Mouse (Mus musculus): ENCODE measurements around the gene Ppp2r3a. TPM values are rescaled to one million over a fixed set of nuclear protein-coding genes. Genes with fewer than 3 reads are reported as not detected.

The Ppp2r3a gene
- polyA plus RNA-seq, 1 experiment from 2014 or later, result 2.6 TPM

GRCm38 (mm10) chr9:101280867-101281266, 29.3 kb upstream of the Ppp2r3a start:
- WGBS (ENCODE audit: insufficient replicate concordance), result 87% methylated on average over 6 of the region's 6 CpGs
- no peak for ATAC-seq
- DNase-seq, result peak; percentile 6
- Histone ChIP-seq H3K9ac (replicated peaks) (no peak overlapping the region), H3K36me3 (replicated peaks; ENCODE audit: insufficient read depth, low read length) (no peaks in the 10 kb centered on the region), H3K4me1 (ENCODE audit: insufficient read depth) (no peaks in the 10 kb centered on the region), H3K27ac (ENCODE audit: low read depth) (no peak overlapping the region), H3K4me2 (ENCODE audit: low read depth, low read length) (no peak overlapping the region), H3K9me3 (ENCODE audit: low read length) (no peaks in the 10 kb centered on the region), H3K27me3 (ENCODE audit: insufficient read depth, low read length) (no peaks in the 10 kb centered on the region), H3K4me3 (ENCODE audit: low read depth, low read length) (no peak overlapping the region)
- TF ChIP-seq CTCF (IDR thresholded peaks at IDR 0.05; ENCODE audit: low read depth) (no peak), EP300 (IDR thresholded peaks at IDR 0.05; ENCODE audit: low read depth) (no peak)

DNA sequence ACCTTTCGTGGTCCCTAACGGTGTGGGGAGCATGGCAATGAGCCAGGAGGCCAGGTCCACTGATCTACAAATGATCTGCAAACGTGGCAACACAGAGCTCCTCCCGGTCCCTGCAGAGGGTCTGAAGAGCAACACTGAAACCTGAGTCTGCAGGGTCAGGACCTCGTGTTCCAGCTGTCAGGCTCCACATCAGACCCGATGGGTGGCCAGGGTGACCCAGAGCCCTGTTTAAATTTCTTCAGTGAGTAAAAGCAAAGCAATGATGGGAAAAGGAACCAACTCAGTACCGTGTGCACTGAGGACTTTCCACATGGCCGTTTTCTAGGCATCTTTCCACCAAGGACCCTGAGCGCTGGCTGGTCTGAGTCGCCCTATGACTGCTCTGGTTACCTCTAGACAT, 28.6 kb upstream of the Ppp2r3a start:
- Histone ChIP-seq H3K4me3 (ENCODE audit: low read depth, low read length) (no peak overlapping the region), H3K9ac (replicated peaks) (no peak overlapping the region), H3K36me3 (replicated peaks; ENCODE audit: insufficient read depth, low read length) (no peaks in the 10 kb centered on the region), H3K4me2 (ENCODE audit: low read depth, low read length) (no peak overlapping the region), H3K4me1 (ENCODE audit: insufficient read depth) (no peaks in the 10 kb centered on the region), H3K9me3 (ENCODE audit: low read length) (no peaks in the 10 kb centered on the region), H3K27me3 (ENCODE audit: insufficient read depth, low read length) (no peaks in the 10 kb centered on the region), H3K27ac (ENCODE audit: low read depth) (no peak overlapping the region)
- ATAC-seq, result no peak
- peak; percentile 12 for DNase-seq
- WGBS (ENCODE audit: insufficient replicate concordance), result 60% methylated on average over 10 of the region's 10 CpGs
- no peak for TF ChIP-seq EP300 (IDR thresholded peaks at IDR 0.05; ENCODE audit: low read depth)
- no peak for TF ChIP-seq CTCF (IDR thresholded peaks at IDR 0.05; ENCODE audit: low read depth)

DNA sequence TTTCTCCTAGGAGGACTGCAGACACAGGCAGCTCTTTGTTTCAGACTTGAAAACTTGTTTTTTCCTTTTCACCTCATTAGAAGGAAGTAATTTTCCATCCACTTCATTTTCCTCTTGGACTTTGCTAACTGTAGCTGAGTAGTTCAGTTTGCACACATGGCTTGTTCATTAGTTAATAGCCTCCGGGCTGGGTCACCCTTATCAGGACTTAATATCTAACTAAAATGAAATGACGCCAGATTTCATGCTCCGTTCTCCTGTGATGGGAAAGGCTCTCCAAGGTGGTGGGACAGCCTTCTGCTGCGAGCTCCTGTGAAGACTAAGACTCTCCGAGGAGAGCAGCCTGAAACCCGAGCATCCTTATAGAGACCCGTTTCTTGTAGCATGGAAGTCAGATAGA, 21.1 kb upstream of the Ppp2r3a start:
- H3K4me3 ChIP-seq (ENCODE audit: low read depth, low read length), result no peak overlapping the region
- H3K9me3 ChIP-seq (ENCODE audit: low read length), result no peaks in the 10 kb centered on the region
- no peak overlapping the region for H3K4me2 ChIP-seq (ENCODE audit: low read depth, low read length)
- no peaks in the 10 kb centered on the region for H3K4me1 ChIP-seq (ENCODE audit: insufficient read depth)
- H3K27me3 ChIP-seq (ENCODE audit: insufficient read depth, low read length), result no peaks in the 10 kb centered on the region
- ATAC-seq (no peak), DNase-seq (no peak)
- H3K9ac ChIP-seq (replicated peaks), result no peak overlapping the region
- H3K36me3 ChIP-seq (replicated peaks; ENCODE audit: insufficient read depth, low read length), result no peaks in the 10 kb centered on the region
- no peak overlapping the region for H3K27ac ChIP-seq (ENCODE audit: low read depth)
- no peak for TF ChIP-seq EP300 (IDR thresholded peaks at IDR 0.05; ENCODE audit: low read depth)
- TF ChIP-seq CTCF (IDR thresholded peaks at IDR 0.05; ENCODE audit: low read depth), result no peak
- WGBS (ENCODE audit: insufficient replicate concordance), result 73% methylated on average over 7 of the region's 7 CpGs

GRCm38 (mm10) chr9:101270020-101270419, 18.4 kb upstream of the Ppp2r3a start:
- H3K36me3 ChIP-seq (replicated peaks; ENCODE audit: insufficient read depth, low read length), result no peaks in the 10 kb centered on the region
- ATAC-seq, result no peak
- WGBS (ENCODE audit: insufficient replicate concordance), result 69% methylated on average over 5 of the region's 5 CpGs
- H3K4me3 ChIP-seq (ENCODE audit: low read depth, low read length), result no peak overlapping the region
- no peak overlapping the region for H3K4me2 ChIP-seq (ENCODE audit: low read depth, low read length)
- no peaks in the 10 kb centered on the region for H3K4me1 ChIP-seq (ENCODE audit: insufficient read depth)
- H3K9ac ChIP-seq (replicated peaks), result no peak overlapping the region
- DNase-seq, result no peak
- H3K9me3 ChIP-seq (ENCODE audit: low read length), result no peaks in the 10 kb centered on the region
- TF ChIP-seq CTCF (IDR thresholded peaks at IDR 0.05; ENCODE audit: low read depth), result no peak
- TF ChIP-seq EP300 (IDR thresholded peaks at IDR 0.05; ENCODE audit: low read depth), result no peak
- no peak overlapping the region for H3K27ac ChIP-seq (ENCODE audit: low read depth)
- no peaks in the 10 kb centered on the region for H3K27me3 ChIP-seq (ENCODE audit: insufficient read depth, low read length)

- no peak overlapping the region for H3K4me2 ChIP-seq (ENCODE audit: low read depth, low read length)
- no peak overlapping the region for H3K9ac ChIP-seq (replicated peaks)
- no peak for TF ChIP-seq EP300 (IDR thresholded peaks at IDR 0.05; ENCODE audit: low read depth)
- TF ChIP-seq CTCF (IDR thresholded peaks at IDR 0.05; ENCODE audit: low read depth), result no peak
- no peaks in the 10 kb centered on the region for H3K9me3 ChIP-seq (ENCODE audit: low read length)
- ATAC-seq (no peak), DNase-seq (no peak)
- no peaks in the 10 kb centered on the region for H3K36me3 ChIP-seq (replicated peaks; ENCODE audit: insufficient read depth, low read length)
- no peak overlapping the region for H3K27ac ChIP-seq (ENCODE audit: low read depth)
- H3K27me3 ChIP-seq (ENCODE audit: insufficient read depth, low read length), result no peaks in the 10 kb centered on the region
- H3K4me3 ChIP-seq (ENCODE audit: low read depth, low read length), result no peak overlapping the region
- WGBS (ENCODE audit: insufficient replicate concordance), result 72% methylated on average over 8 of the region's 8 CpGs
- 0 out of 2 replicates have a peak, but pooled peaks cover 7% of the 10 kb centered on the region for H3K4me1 ChIP-seq (ENCODE audit: insufficient read depth)
Measured at GRCm38 (mm10) chr9:101266043-101266442, 14.4 kb upstream of the Ppp2r3a start.

DNA sequence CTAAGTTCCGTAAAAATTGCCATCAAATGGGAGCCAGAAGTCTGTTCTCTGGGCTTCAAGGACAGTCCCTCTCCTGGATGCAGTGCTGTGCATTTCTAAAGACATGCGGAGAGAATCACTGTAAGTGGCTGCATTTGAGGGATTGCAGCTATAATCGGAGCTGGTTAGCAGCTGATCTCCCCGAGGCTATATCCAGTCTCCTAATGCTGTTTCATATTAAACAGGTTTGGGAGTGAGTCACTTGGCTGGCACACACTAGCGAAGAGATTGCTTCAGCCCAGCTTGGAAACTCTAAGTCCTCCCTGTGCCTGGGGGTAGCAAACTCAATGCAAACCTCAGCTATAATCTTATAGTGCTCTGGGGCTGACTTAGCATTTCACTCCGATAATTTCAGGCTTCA, 14.0 kb upstream of the Ppp2r3a start:
- H3K27ac ChIP-seq (ENCODE audit: low read depth), result no peak overlapping the region
- H3K4me2 ChIP-seq (ENCODE audit: low read depth, low read length), result no peak overlapping the region
- 71% methylated on average over 6 of the region's 6 CpGs for WGBS (ENCODE audit: insufficient replicate concordance)
- H3K36me3 ChIP-seq (replicated peaks; ENCODE audit: insufficient read depth, low read length), result no peaks in the 10 kb centered on the region
- TF ChIP-seq EP300 (IDR thresholded peaks at IDR 0.05; ENCODE audit: low read depth) (no peak), CTCF (IDR thresholded peaks at IDR 0.05; ENCODE audit: low read depth) (no peak)
- H3K9me3 ChIP-seq (ENCODE audit: low read length), result no peaks in the 10 kb centered on the region
- no peaks in the 10 kb centered on the region for H3K27me3 ChIP-seq (ENCODE audit: insufficient read depth, low read length)
- H3K4me1 ChIP-seq (ENCODE audit: insufficient read depth), result 0 out of 2 replicates have a peak, but pooled peaks cover 7% of the 10 kb centered on the region
- ATAC-seq (no peak), DNase-seq (no peak)
- H3K9ac ChIP-seq (replicated peaks), result no peak overlapping the region
- no peak overlapping the region for H3K4me3 ChIP-seq (ENCODE audit: low read depth, low read length)

- no peak overlapping the region for H3K4me2 ChIP-seq (ENCODE audit: low read depth, low read length)
- no peak for DNase-seq
- 82% methylated on average over 3 of the region's 3 CpGs for WGBS (ENCODE audit: insufficient replicate concordance)
- no peaks in the 10 kb centered on the region for H3K36me3 ChIP-seq (replicated peaks; ENCODE audit: insufficient read depth, low read length)
- H3K4me3 ChIP-seq (ENCODE audit: low read depth, low read length), result no peak overlapping the region
- ATAC-seq, result no peak
- H3K9ac ChIP-seq (replicated peaks), result no peak overlapping the region
- H3K27ac ChIP-seq (ENCODE audit: low read depth), result no peak overlapping the region
- H3K4me1 ChIP-seq (ENCODE audit: insufficient read depth), result 0 out of 2 replicates have a peak, but pooled peaks cover 7% of the 10 kb centered on the region
- TF ChIP-seq CTCF (IDR thresholded peaks at IDR 0.05; ENCODE audit: low read depth) (no peak), EP300 (IDR thresholded peaks at IDR 0.05; ENCODE audit: low read depth) (no peak)
- H3K9me3 ChIP-seq (ENCODE audit: low read length), result no peaks in the 10 kb centered on the region
- H3K27me3 ChIP-seq (ENCODE audit: insufficient read depth, low read length), result no peaks in the 10 kb centered on the region
Measured at GRCm38 (mm10) chr9:101262815-101263214, 11.2 kb upstream of the Ppp2r3a start.
